Mouse (Mus musculus) liver, embryonic 14.5 days (tissue): ENCODE data around the gene Prss8. TPM values are rescaled to one million over a fixed set of nuclear protein-coding genes. Genes with fewer than 3 reads are reported as not detected.
A peak's percentile ranks its signal among the peaks of the same experiment; 100 is the strongest.
"Not testable (repeated sequence)": the region's sequence is repeated elsewhere in the genome, so short reads cannot be mapped to it uniquely, and the experiment has no call there.

Experiments used
- ATAC-seq: fragments of 200-750 bp; cut with Nextera tagmentation; 2 replicates; pipeline ENCODE4 v1.8.0; 2017; ENCODE audit warnings: moderate number of reproducible peaks, mild to moderate bottlenecking, moderate library complexity; ENCODE audit not compliant: insufficient read depth
- DNase-seq, 3 experiments: peaks; one replicate each; pipeline ENCODE4 v3.0.0-alpha.2; 2012 to 2013; ENCODE audit warnings: low read depth in 3 of 3, low spot score in 3 of 3
- H3K27ac ChIP-seq: fragments of 300-500 bp; sonication (generic); 2 replicates; pipeline ENCODE4 v1.5.1; 2014; ENCODE audit warnings: moderate library complexity, mild to moderate bottlenecking, control low read depth, inconsistent platforms
- H3K27me3 ChIP-seq: fragments of 300-500 bp; sonication (generic); 2 replicates; pipeline ENCODE4 v1.6.1; 2014; ENCODE audit warnings: mild to moderate bottlenecking, low read length, moderate library complexity; ENCODE audit not compliant: control insufficient read depth, insufficient read depth
- H3K36me3 ChIP-seq: fragments of 300-500 bp; sonication (generic); replicated peaks from 2 replicates; pipeline ENCODE4 v1.6.1; 2014; ENCODE audit warnings: low read depth; ENCODE audit not compliant: control insufficient read depth, insufficient read depth
- H3K4me1 ChIP-seq, 2 experiments: fragments of 200-500 bp in 1 of 2; fragments of 300-500 bp in 1 of 2; sonication (generic) in 1 of 2; replicated peaks; 2 replicates each; pipeline ENCODE4 v1.6.1; 2012 to 2014; ENCODE audit warnings: antibody characterized with exemption in 1 of 2, inconsistent platforms in 1 of 2, low read length in 1 of 2; ENCODE audit not compliant: control insufficient read depth in 2 of 2, insufficient read depth in 2 of 2
- H3K4me2 ChIP-seq: fragments of 300-500 bp; sonication (generic); 2 replicates; pipeline ENCODE4 v1.6.1; 2014; ENCODE audit warnings: low read depth, mild to moderate bottlenecking, control low read depth, moderate library complexity
- H3K4me3 ChIP-seq, 2 experiments: fragments of 200-500 bp in 1 of 2; fragments of 300-500 bp in 1 of 2; sonication (generic) in 1 of 2; 2 replicates each; pipeline ENCODE4 v1.5.1; 2012 to 2014; ENCODE audit warnings: low read depth in 2 of 2, low read length in 2 of 2, mild to moderate bottlenecking in 2 of 2, control low read depth in 1 of 2, inconsistent platforms in 1 of 2, moderate library complexity in 1 of 2; ENCODE audit not compliant: insufficient read depth in 1 of 2
- H3K9ac ChIP-seq: fragments of 300-500 bp; sonication (generic); replicated peaks from 2 replicates; pipeline ENCODE4 v1.6.1; 2014; ENCODE audit warnings: mild to moderate bottlenecking, control low read depth, moderate library complexity
- H3K9me3 ChIP-seq: fragments of 300-500 bp; sonication (generic); 2 replicates; pipeline ENCODE4 v1.6.1; 2016; ENCODE audit warnings: low read length, mixed read lengths; ENCODE audit not compliant: control insufficient read depth
- CTCF ChIP-seq: IDR thresholded peaks from 2 replicates; pipeline ENCODE4 v1.5.1; 2016; ENCODE audit warnings: antibody characterized with exemption, low read depth, control low read depth
- EP300 ChIP-seq: IDR thresholded peaks from 2 replicates; pipeline ENCODE4 v1.6.1; 2016; ENCODE audit warnings: antibody characterized with exemption, low read depth
- WGBS: fragments of 180-500 bp; shearing (Covaris S2); extraction: QIAGEN DNeasy Blood & Tissue Kit; methylation state at CpG from one replicate; pipeline ENCODE4 v1.1.7; 2014; ENCODE audit not compliant: insufficient replicate concordance; 5-methylcytosine and 5-hydroxymethylcytosine counted together
- polyA plus RNA-seq, 2 experiments: library from polyadenylated mRNA; depleted of rRNA in 1 of 2; stranded (reverse) in 1 of 2; unstranded in 1 of 2; fragments of >200 nt; fragmentation: Nextera tagmentation in 1 of 2; extraction: Ambion mirVana in 1 of 2; gene quantifications; 2 replicates each; pipeline versions ENCODE4 v1.2.1 to v1.2.3; 2012 to 2014

Gene Prss8
- polyA plus RNA-seq, 2 experiments, result 8.3 to 9.8 TPM

GRCm38 (mm10) chr7:127946470-127947023 is 16.6 kb upstream of the Prss8 start, which contains the start of gene Prss36:
Prss36 (minus strand) TSS chr7:127946725.
- H3K27ac ChIP-seq, result no peak within 1 kb of the TSS
- H3K9ac ChIP-seq, result no peak within 1 kb of the TSS
- no peak within 1 kb of the TSS for H3K4me3 ChIP-seq
- H3K4me1 ChIP-seq, result no peaks in the 10 kb centered on the region
- no peaks in the 10 kb centered on the region for H3K36me3 ChIP-seq
- 61% methylated on average over 6 of the region's 6 CpGs for WGBS
- peaks cover 12% of the 10 kb centered on the region for H3K27me3 ChIP-seq
- no peak for DNase-seq
- no peak within 1 kb of the TSS for H3K4me2 ChIP-seq
- H3K9me3 ChIP-seq, result no peaks in the 10 kb centered on the region
- no peak for ATAC-seq
- no peak for TF ChIP-seq CTCF
- TF ChIP-seq EP300, result no peak

DNA sequence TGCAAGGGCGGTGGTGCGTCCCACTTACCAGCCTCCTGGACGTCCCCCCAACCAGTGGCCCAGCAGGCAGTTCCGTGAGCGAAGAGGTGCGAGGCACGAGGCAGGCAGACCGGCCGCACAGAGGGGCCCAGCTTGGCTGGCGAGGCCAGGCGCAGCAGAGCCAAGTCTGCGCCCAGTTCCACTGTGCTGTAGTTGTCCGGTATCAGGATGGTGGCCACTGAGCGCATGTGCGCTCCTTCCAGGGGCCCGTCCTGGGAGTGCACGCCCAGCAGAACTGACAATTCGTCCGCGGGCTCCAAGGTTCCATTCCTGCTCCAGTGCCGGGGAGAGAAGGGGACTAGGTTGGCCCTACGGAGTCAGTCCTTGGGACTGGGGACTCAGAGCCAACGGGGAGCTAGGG is 14.7 kb upstream of the Prss8 start:
- no peak overlapping the region for H3K4me3 ChIP-seq

DNA sequence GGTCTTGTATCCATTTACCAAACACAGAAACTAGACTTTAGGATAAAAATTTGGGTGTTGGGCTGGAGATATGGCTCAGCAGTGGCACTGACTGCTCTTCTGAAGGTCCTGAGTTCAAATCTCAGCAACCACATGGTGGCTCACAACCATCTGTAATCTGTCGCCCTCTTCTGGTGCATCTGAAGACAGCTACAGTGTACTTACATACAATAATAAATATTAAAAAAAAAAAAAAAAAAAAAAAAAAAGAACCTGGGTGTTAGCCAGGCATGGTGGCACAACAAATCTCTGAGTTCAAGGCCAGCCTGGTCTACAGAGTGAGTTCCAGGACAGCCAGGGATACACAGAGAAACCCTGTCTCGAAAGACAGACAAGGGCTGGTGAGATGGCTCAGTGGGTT is 12.2 kb upstream of the Prss8 start:
- not testable (repeated sequence) for H3K27ac ChIP-seq, H3K4me1 ChIP-seq, H3K36me3 ChIP-seq, H3K4me3 ChIP-seq, H3K9me3 ChIP-seq, H3K4me2 ChIP-seq, ATAC-seq, H3K9ac ChIP-seq, DNase-seq
- H3K27me3 ChIP-seq, result peaks cover 12% of the 10 kb centered on the region
- TF ChIP-seq CTCF, result peak; percentile 30; the same call in 1 of the 2 replicates
- WGBS, result 22% methylated on average over 2 of the region's 2 CpGs

More for the DNA sequence above, 14.7 kb upstream of the Prss8 start:
- Histone ChIP-seq H3K4me2 (no peak overlapping the region), H3K9ac (no peak overlapping the region), H3K9me3 (no peaks in the 10 kb centered on the region), H3K27ac (no peak overlapping the region), H3K4me1 (no peaks in the 10 kb centered on the region), H3K27me3 (peaks cover 12% of the 10 kb centered on the region), H3K36me3 (no peaks in the 10 kb centered on the region)
- TF ChIP-seq CTCF, result no peak
- no peak for TF ChIP-seq EP300
- DNase-seq (no peak), ATAC-seq (0 out of 2 replicates have a peak, but pooled peaks have one; percentile 21)
- WGBS, result 17% methylated on average over 23 of the region's 23 CpGs

DNA sequence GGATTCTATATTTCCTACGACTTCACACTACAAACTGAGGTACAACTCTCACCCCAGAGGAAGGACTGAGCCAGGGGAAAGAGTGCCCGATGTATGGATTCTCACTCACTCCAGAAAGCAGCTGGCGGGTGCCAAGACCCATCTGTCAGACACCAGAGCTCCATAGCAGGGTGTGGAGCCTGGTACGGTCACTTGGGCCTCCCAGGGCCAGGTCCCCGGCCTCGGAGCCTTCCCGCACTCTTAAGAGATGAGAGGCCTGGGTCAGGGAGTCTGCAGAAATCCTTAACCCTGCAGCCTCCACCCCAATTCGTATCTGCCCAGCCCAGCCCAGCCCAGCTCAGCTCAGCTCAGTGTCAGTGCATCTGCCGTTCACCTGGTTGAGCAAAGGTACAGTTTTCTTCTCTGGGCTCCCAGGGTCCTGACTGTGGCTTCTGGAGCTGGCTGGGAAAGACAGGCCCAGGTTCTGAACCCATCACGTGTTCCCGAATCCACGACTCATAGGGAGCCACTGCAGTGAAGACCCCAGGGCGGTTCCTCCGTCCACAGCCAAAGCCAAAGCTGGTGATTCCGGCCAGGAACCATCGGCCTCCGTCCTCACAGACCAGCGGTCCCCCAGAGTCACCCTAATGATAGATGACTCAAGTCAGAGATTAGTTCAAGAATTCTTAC is 6.4 kb upstream of the Prss8 start:
- Histone ChIP-seq H3K27me3 (no peaks in the 10 kb centered on the region), H3K36me3 (no peaks in the 10 kb centered on the region), H3K4me1 (peaks cover 3 to 9% of the 10 kb centered on the region in 2 experiments; a peak in 3 of 4 replicates), H3K9ac (peak overlapping the region; percentile 77), H3K4me3 (peak overlapping the region; percentile 64 to 81), H3K9me3 (no peaks in the 10 kb centered on the region), H3K4me2 (peak overlapping the region; percentile 99), H3K27ac (no peak overlapping the region)
- TF ChIP-seq CTCF, result no peak
- TF ChIP-seq EP300, result no peak
- 56% methylated on average over 18 of the region's 18 CpGs for WGBS
- ATAC-seq, result no peak
- no peak for DNase-seq

- H3K36me3 ChIP-seq, result no peaks in the 10 kb centered on the region
- DNase-seq (no peak), ATAC-seq (peak; percentile 40)
- H3K4me1 ChIP-seq, result peaks cover 3 to 9% of the 10 kb centered on the region in 2 experiments; a peak in 3 of 4 replicates
- no peak for TF ChIP-seq CTCF
- no peak for TF ChIP-seq EP300
- peak overlapping the region; percentile 64 to 81 for H3K4me3 ChIP-seq
- H3K4me2 ChIP-seq, result peak overlapping the region; percentile 99
- no peaks in the 10 kb centered on the region for H3K9me3 ChIP-seq
- H3K27ac ChIP-seq, result no peak overlapping the region
- no peaks in the 10 kb centered on the region for H3K27me3 ChIP-seq
- under 1% methylated on average over 38 of the region's 38 CpGs for whole genome bisulfite sequencing
- H3K9ac ChIP-seq, result peak overlapping the region; percentile 77
These were observed 5.8 kb upstream of the Prss8 start for GRCm38 (mm10) chr7:127935748-127936159.
